Mouse (Mus musculus): ENCODE data around the gene Gm10778. TPM values are rescaled to one million over a fixed set of nuclear protein-coding genes. Genes with fewer than 3 reads are reported as not detected.

Gene Gm10778
- total RNA-seq (2021), result 1 to 10 TPM; 2.8 to 3.2 TPM
- long read RNA-seq, experiment 1, full-length matches to known transcripts, result 3 of 3 reads
- long read RNA-seq, experiment 1, partial matches to known transcripts, result 0 of 3 reads
- long read RNA-seq, experiment 1, other reads (novel, unspliced or antisense), result 0 of 3 reads
- long read RNA-seq, experiment 2, result 0 reads

GRCm38 (mm10) chr10:81648803-81649775, at the start of gene Gm10778:
Gene Gm10778, plus strand, starts transcription at chr10:81649059.
- DNase-seq, result peak; percentile 89

DNA sequence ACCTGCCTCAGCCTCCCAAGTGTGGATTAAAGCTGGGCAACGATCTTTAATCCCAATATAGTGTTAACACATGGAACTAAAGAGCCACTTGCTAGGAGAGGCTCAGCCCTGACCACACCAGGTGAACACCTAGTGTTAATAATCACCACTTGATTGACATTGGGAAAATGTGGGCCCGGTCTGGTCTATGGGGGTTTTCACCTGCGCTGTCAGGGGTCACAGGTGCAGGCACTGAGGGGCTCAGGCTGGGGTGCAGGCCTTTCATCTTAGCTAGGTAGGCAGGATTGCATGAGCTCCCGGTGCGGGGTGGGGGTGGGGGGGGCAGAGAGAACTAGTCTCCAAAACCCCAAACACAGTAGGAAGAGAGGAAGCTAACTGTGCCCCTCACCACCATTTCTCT, 49.2 kb upstream of the Gm10778 start:
- DNase-seq, result no peak

DNA sequence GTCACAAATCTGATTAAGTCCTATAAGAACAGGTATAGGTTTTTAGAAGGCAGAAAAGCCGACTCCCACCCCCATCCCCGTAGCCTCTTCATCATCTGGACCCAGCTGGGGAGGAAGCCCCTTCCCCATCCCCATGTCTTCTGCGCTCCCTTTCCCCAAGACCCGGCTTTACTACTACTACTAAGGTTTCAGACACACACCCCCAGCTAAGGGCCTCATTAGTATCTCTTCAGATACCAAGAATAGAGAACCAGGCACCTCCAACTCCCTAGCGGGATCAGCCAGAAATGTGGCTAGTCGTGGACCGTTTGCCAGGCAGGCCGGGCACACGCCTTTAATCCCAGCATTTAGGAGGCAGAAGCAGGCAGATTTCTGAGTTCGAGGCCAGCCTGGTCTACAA, 48.8 kb upstream of the Gm10778 start:
- no peak for DNase-seq

GRCm38 (mm10) chr10:81600738-81601203, 48.1 kb upstream of the Gm10778 start, which contains the start of gene Tle6:
Gene Tle6, minus strand, starts transcription at chr10:81601073.
- peak; percentile 98 for DNase-seq

DNA sequence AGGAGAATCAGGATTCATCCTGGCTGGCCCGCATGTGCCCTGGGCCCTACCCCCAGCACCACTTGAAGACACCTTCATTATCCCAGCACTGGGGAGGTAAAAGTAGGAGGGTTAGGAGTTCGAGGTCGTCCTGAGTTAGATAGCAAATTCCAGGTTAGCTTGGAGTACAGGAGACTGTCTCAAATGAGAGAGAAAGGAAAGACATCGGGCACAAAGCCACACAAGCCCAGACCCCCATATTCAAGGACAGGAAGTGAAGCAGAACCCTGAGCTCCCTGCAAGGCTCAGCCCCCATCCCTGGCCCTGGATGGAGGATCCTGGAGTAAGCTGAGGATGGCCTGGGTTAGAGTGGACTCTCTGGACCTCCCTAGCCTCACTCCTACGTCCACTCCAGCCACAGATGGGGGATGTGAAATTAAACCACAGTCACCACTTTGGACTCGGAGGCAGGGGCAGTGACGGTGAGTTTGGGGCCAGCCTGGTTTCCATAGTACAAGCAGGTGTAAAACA, 47.4 kb upstream of the Gm10778 start:
- no peak for DNase-seq

DNA sequence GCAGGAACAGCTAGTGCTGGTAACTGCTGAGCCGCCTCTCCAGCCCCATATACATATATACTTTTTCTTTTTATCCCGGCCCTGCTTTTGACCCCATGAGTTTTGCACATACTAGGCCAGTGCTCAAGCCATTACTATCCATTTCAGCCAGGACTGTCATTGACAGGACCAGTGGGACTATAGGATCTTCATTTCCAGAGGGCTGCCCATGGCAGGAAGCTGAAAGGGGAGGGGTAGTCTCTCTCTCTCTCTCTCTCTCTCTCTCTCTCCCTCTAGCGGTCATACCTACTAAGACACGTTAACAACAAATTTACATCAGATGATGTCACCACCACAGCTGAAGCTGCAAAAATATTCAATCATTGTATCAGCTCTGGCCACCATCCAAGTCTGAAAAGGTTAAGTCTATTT, 46.1 kb upstream of the Gm10778 start:
- DNase-seq, result no peak

GRCm38 (mm10) chr10:81604019-81604967, 44.6 kb upstream of the Gm10778 start:
- DNase-seq, result no peak

GRCm38 (mm10) chr10:81604968-81605665, 43.7 kb upstream of the Gm10778 start:
- DNase-seq, result peak; percentile 90

- no peak for DNase-seq
Observed at GRCm38 (mm10) chr10:81605666-81605973, 43.2 kb upstream of the Gm10778 start.

- DNase-seq, result peak; percentile 96
Observed at GRCm38 (mm10) chr10:81605974-81606751, 42.7 kb upstream of the Gm10778 start, which contains the start of gene BC025920. Gene BC025920, plus strand, starts transcription at chr10:81606270.

DNA sequence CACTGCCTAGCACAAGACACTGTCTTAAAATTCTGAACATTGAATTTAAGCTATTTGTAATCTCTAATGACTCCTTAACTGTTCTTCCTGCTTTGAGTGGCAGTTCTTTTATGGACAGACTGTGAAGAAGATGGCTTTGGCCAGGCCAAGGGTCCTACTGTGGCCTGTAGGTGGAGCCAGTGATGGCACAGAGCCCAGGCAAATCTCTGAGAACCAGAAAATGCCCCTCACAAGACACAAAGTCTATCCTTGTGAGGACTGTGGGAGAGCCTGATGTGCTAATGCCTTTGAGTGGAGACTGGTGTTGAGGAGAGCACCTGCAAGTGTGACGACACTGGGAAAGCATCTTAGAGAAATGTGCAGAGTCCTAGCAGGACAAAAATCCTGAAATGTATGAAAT, 40.6 kb upstream of the Gm10778 start:
- no peak for DNase-seq

GRCm38 (mm10) chr10:81612779-81613178, 36.1 kb upstream of the Gm10778 start:
- DNase-seq, result no peak

DNA sequence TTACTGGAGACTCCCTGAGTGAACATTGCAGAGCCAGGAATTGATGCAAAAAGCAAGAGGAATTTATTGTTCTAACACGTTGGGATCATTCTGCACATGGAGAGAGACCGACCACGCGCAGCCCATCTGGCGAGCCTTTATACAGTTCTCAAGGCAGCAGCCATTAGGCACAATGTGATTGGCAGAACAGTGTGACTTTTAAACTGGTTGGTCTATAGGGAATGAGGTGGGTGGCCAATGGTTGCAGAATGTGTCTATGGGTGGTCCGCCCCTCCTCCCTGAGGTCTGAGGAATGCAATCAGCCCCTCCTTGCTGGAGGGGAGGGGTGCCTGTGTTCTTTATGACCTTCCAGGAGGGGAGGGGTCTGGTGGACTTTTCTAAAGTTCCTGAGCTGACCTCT, 33.4 kb upstream of the Gm10778 start:
- no peak for DNase-seq

- no peak for DNase-seq
Observed at GRCm38 (mm10) chr10:81619976-81620375, 28.9 kb upstream of the Gm10778 start.

- no peak for DNase-seq
Observed at GRCm38 (mm10) chr10:81620786-81621185, 28.1 kb upstream of the Gm10778 start.

GRCm38 (mm10) chr10:81623441-81623840, 25.4 kb upstream of the Gm10778 start:
- no peak for DNase-seq

- no peak for DNase-seq
Observed at GRCm38 (mm10) chr10:81626101-81626993, 22.5 kb upstream of the Gm10778 start.

DNA sequence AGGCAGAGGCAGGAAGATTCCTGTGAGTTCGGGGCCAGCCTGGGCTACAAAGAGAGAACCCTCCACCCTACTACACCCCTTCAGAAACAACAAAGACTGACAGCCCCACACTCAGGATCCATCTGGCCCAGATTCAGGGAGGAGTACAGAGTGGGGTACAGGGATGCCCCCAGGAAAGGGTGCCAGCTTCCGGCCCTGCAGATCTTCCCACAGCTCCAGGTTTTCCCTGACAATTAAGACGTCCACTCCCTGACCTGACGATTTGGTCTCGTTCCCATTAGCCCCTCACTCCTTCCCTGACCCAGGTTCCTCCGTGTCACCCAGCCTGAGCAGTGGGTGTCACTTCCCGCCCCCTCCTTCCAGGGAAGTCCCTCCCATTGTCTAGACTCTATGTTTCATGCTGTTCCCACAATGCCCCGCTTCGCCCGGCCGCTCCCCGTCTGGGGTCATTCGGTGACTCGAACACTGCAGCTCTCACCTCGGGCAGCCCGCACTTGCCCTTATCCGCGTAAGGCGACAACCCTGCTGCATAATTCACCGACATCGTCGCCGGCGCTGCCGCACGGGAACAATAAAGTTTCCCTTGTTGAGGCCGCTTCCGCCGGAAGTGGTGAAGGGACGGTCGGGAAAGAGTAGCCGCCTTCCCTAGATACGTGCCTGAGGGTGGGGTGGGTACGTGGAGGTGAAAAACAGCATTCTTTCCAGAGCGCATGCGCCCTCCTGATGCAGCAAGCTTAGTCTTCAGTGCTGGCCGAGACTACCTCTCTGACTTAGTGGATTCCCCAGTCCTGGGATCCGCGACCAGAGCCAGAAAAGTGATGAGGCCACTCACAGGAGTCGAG, 21.6 kb upstream of the Gm10778 start, which contains the start of gene Sirt6:
Gene Sirt6 (minus strand): TSS at position 804 of the 842 bp plus-strand sequence.
- DNase-seq, result peak; percentile 93
